Mouse (Mus musculus): ENCODE measurements around the gene Homez. TPM values are rescaled to one million over a fixed set of nuclear protein-coding genes. Genes with fewer than 3 reads are reported as not detected.
A peak's percentile ranks its signal among the peaks of the same experiment; 100 is the strongest.

Homez gene
- total RNA-seq, 2 experiments from 2014 or later, result 2.5 TPM; not detected in 1

GRCm38 (mm10) chr14:54875844-54876538 lies 5.2 kb upstream of the Homez start:
- ATAC-seq (replicated peaks; ENCODE audit: low FRiP score, poor library complexity, severe bottlenecking), result 0 out of 2 replicates have a peak, but pooled peaks have one; percentile 2

GRCm38 (mm10) chr14:54874165-54874564 lies 3.4 kb upstream of the Homez start:
- no peak for ATAC-seq (replicated peaks; ENCODE audit: low FRiP score, poor library complexity, severe bottlenecking)

- no peak for ATAC-seq (replicated peaks; ENCODE audit: low FRiP score, poor library complexity, severe bottlenecking)
Measured at GRCm38 (mm10) chr14:54868026-54868425, 2.7 kb downstream of the Homez start.

- ATAC-seq (replicated peaks; ENCODE audit: low FRiP score, poor library complexity, severe bottlenecking), result no peak
Measured at GRCm38 (mm10) chr14:54866936-54867335, 3.8 kb downstream of the Homez start.

GRCm38 (mm10) chr14:54866268-54866667 lies 4.5 kb downstream of the Homez start:
- no peak for ATAC-seq (replicated peaks; ENCODE audit: low FRiP score, poor library complexity, severe bottlenecking)

- ATAC-seq (replicated peaks; ENCODE audit: low FRiP score, poor library complexity, severe bottlenecking), result no peak
Measured at GRCm38 (mm10) chr14:54865626-54866025, 5.1 kb downstream of the Homez start.

- ATAC-seq (replicated peaks; ENCODE audit: low FRiP score, poor library complexity, severe bottlenecking), result peak; percentile 66
Measured at GRCm38 (mm10) chr14:54864313-54865036, 6.3 kb downstream of the Homez start.

GRCm38 (mm10) chr14:54863501-54864312 lies 7.1 kb downstream of the Homez start:
- peak; percentile 99 for ATAC-seq (replicated peaks; ENCODE audit: low FRiP score, poor library complexity, severe bottlenecking)

- ATAC-seq (replicated peaks; ENCODE audit: low FRiP score, poor library complexity, severe bottlenecking), result no peak
Measured at GRCm38 (mm10) chr14:54860511-54860910, 10.2 kb downstream of the Homez start.

GRCm38 (mm10) chr14:54857891-54858290 lies 12.9 kb downstream of the Homez start:
- ATAC-seq (replicated peaks; ENCODE audit: low FRiP score, poor library complexity, severe bottlenecking), result no peak

GRCm38 (mm10) chr14:54856703-54857102 lies 14.1 kb downstream of the Homez start:
- ATAC-seq (replicated peaks; ENCODE audit: low FRiP score, poor library complexity, severe bottlenecking), result no peak

- no peak for ATAC-seq (replicated peaks; ENCODE audit: low FRiP score, poor library complexity, severe bottlenecking)
Measured at GRCm38 (mm10) chr14:54855726-54856125, 15.0 kb downstream of the Homez start.

GRCm38 (mm10) chr14:54843461-54843860 lies 27.3 kb downstream of the Homez start:
- ATAC-seq (replicated peaks; ENCODE audit: low FRiP score, poor library complexity, severe bottlenecking), result no peak

- no peak for ATAC-seq (replicated peaks; ENCODE audit: low FRiP score, poor library complexity, severe bottlenecking)
Measured at GRCm38 (mm10) chr14:54823716-54824115, 47.0 kb downstream of the Homez start.

- ATAC-seq (replicated peaks; ENCODE audit: low FRiP score, poor library complexity, severe bottlenecking), result no peak
Measured at GRCm38 (mm10) chr14:54822301-54822700, 48.5 kb downstream of the Homez start.

GRCm38 (mm10) chr14:54817791-54818190 lies 53.0 kb downstream of the Homez start:
- ATAC-seq (replicated peaks; ENCODE audit: low FRiP score, poor library complexity, severe bottlenecking), result no peak

- ATAC-seq (replicated peaks; ENCODE audit: low FRiP score, poor library complexity, severe bottlenecking), result no peak
Measured at GRCm38 (mm10) chr14:54815737-54816136, 55.0 kb downstream of the Homez start.

GRCm38 (mm10) chr14:54813991-54814390 lies 56.8 kb downstream of the Homez start, which contains the start of gene Rnf212b:
Rnf212b (plus strand) TSS chr14:54814141.
- no peak for ATAC-seq (replicated peaks; ENCODE audit: low FRiP score, poor library complexity, severe bottlenecking)

- no peak for ATAC-seq (replicated peaks; ENCODE audit: low FRiP score, poor library complexity, severe bottlenecking)
Measured at GRCm38 (mm10) chr14:54809668-54810033, 61.1 kb downstream of the Homez start.

Measured in erythroblast, adult 5-6 weeks (primary cell).